Mouse (Mus musculus) neural tube, embryonic 11.5 days (tissue): ENCODE data around the gene Olfr56. TPM values are rescaled to one million over a fixed set of nuclear protein-coding genes. Genes with fewer than 3 reads are reported as not detected.
"Not testable (repeated sequence)": the region's sequence is repeated elsewhere in the genome, so short reads cannot be mapped to it uniquely, and the experiment has no call there.

Experiments used
- ATAC-seq: fragments of 200-750 bp; cut with Nextera tagmentation; 2 replicates; pipeline ENCODE4 v1.8.0; 2017; ENCODE audit warnings: moderate number of reproducible peaks, mild to moderate bottlenecking, moderate TSS enrichment, moderate library complexity; ENCODE audit not compliant: insufficient read depth, low FRiP score, low TSS enrichment
- DNase-seq: peaks from one replicate; pipeline ENCODE4 v3.0.0-alpha.2; 2015; ENCODE audit warnings: low spot score
- H3K27ac ChIP-seq: fragments of 300-500 bp; sonication (generic); 2 replicates; pipeline ENCODE4 v1.5.1; 2014; ENCODE audit warnings: low read depth, mild to moderate bottlenecking, low read length
- H3K27me3 ChIP-seq: fragments of 300-500 bp; sonication (generic); 2 replicates; pipeline ENCODE4 v1.6.1; 2014; ENCODE audit warnings: mild to moderate bottlenecking, low read length, mixed read lengths; ENCODE audit not compliant: control insufficient read depth, insufficient read depth
- H3K36me3 ChIP-seq: fragments of 300-500 bp; sonication (generic); 2 replicates; pipeline ENCODE4 v1.6.1; 2014; ENCODE audit warnings: mild to moderate bottlenecking, low read length, moderate library complexity, mixed read lengths; ENCODE audit not compliant: control insufficient read depth, insufficient read depth
- H3K4me1 ChIP-seq: fragments of 300-500 bp; sonication (generic); 2 replicates; pipeline ENCODE4 v1.6.1; 2014; ENCODE audit warnings: low read length, mixed read lengths; ENCODE audit not compliant: control insufficient read depth, insufficient read depth
- H3K4me2 ChIP-seq: fragments of 300-500 bp; sonication (generic); 2 replicates; pipeline ENCODE4 v1.6.1; 2014; ENCODE audit warnings: low read depth, mild to moderate bottlenecking, moderate library complexity
- H3K4me3 ChIP-seq: fragments of 300-500 bp; sonication (generic); 2 replicates; pipeline ENCODE4 v1.5.1; 2014; ENCODE audit warnings: low read depth, low read length
- H3K9ac ChIP-seq: fragments of 300-500 bp; sonication (generic); 2 replicates; pipeline ENCODE4 v1.6.1; 2014; ENCODE audit warnings: mild to moderate bottlenecking, low read length
- H3K9me3 ChIP-seq: fragments of 300-500 bp; sonication (generic); 2 replicates; pipeline ENCODE4 v1.6.1; 2016; ENCODE audit warnings: low read length; ENCODE audit not compliant: control insufficient read depth
- WGBS: fragments of 180-500 bp; shearing (Covaris S2); extraction: QIAGEN DNeasy Blood & Tissue Kit; methylation state at CpG from one replicate; pipeline ENCODE4 v1.1.7; 2014; 5-methylcytosine and 5-hydroxymethylcytosine counted together
- polyA plus RNA-seq: library from polyadenylated mRNA; unstranded; fragments of >200 nt; fragmentation: Nextera tagmentation; extraction: Ambion mirVana; gene quantifications from 2 replicates; pipeline ENCODE4 v1.2.1, GENCODE M21; 2014

The Olfr56 gene
- polyA plus RNA-seq, 1 experiment from 2014 or later: not detected

- not testable (repeated sequence) for H3K4me1 ChIP-seq, H3K9ac ChIP-seq, DNase-seq, H3K27ac ChIP-seq, H3K27me3 ChIP-seq, H3K36me3 ChIP-seq, H3K4me3 ChIP-seq, ATAC-seq, H3K9me3 ChIP-seq, H3K4me2 ChIP-seq
Measured at GRCm38 (mm10) chr11:49012074-49012473, 33.4 kb downstream of the Olfr56 start.

- not testable (repeated sequence) for H3K36me3 ChIP-seq, H3K9me3 ChIP-seq, H3K4me3 ChIP-seq, H3K4me1 ChIP-seq, H3K27ac ChIP-seq, H3K9ac ChIP-seq, ATAC-seq, H3K27me3 ChIP-seq, DNase-seq, H3K4me2 ChIP-seq
Measured at GRCm38 (mm10) chr11:49050064-49050463, 71.4 kb downstream of the Olfr56 start.

GRCm38 (mm10) chr11:49051093-49051891 is 72.6 kb downstream of the Olfr56 start, which contains the start of gene 9930111J21Rik2:
Gene 9930111J21Rik2, minus strand, starts transcription at chr11:49051242.
- WGBS: 100% methylated on average over 1 of the region's 6 CpGs
- not testable (repeated sequence) for H3K27ac ChIP-seq, H3K4me2 ChIP-seq, H3K4me1 ChIP-seq, ATAC-seq, H3K9ac ChIP-seq, DNase-seq, H3K36me3 ChIP-seq, H3K9me3 ChIP-seq, H3K27me3 ChIP-seq, H3K4me3 ChIP-seq

GRCm38 (mm10) chr11:49051894-49052293 is 73.2 kb downstream of the Olfr56 start:
- WGBS: no CpG with 5 or more reads among the region's 5 CpGs
- not testable (repeated sequence) for H3K9me3 ChIP-seq, H3K27ac ChIP-seq

GRCm38 (mm10) chr11:49060061-49060460 is 81.4 kb downstream of the Olfr56 start:
- not testable (repeated sequence) for H3K27me3 ChIP-seq, H3K9me3 ChIP-seq, H3K4me1 ChIP-seq, ATAC-seq, DNase-seq, H3K4me3 ChIP-seq, H3K9ac ChIP-seq, H3K36me3 ChIP-seq, H3K27ac ChIP-seq, H3K4me2 ChIP-seq
- WGBS: 92% methylated on average over 2 of the region's 3 CpGs

More at GRCm38 (mm10) chr11:49051894-49052293, 73.2 kb downstream of the Olfr56 start:
- not testable (repeated sequence) for H3K9ac ChIP-seq, DNase-seq, H3K36me3 ChIP-seq, H3K4me3 ChIP-seq, H3K4me1 ChIP-seq, ATAC-seq, H3K4me2 ChIP-seq, H3K27me3 ChIP-seq

- 74% methylated on average over 1 of the region's 2 CpGs for WGBS
- not testable (repeated sequence) for H3K4me2 ChIP-seq, H3K36me3 ChIP-seq, H3K4me3 ChIP-seq, H3K4me1 ChIP-seq, H3K27me3 ChIP-seq, ATAC-seq, H3K9me3 ChIP-seq, DNase-seq, H3K9ac ChIP-seq, H3K27ac ChIP-seq
Measured at GRCm38 (mm10) chr11:49061865-49062264, 83.2 kb downstream of the Olfr56 start.

GRCm38 (mm10) chr11:49063713-49064469 is 85.2 kb downstream of the Olfr56 start, which contains the start of gene Tgtp2:
Gene Tgtp2, minus strand, starts transcription at chr11:49064206.
- not testable (repeated sequence) for H3K9me3 ChIP-seq, H3K36me3 ChIP-seq, H3K4me2 ChIP-seq, DNase-seq, ATAC-seq, H3K27ac ChIP-seq, H3K4me1 ChIP-seq, H3K27me3 ChIP-seq, H3K4me3 ChIP-seq, H3K9ac ChIP-seq
- 87% methylated on average over 5 of the region's 5 CpGs for WGBS

GRCm38 (mm10) chr11:49068358-49068757 is 89.7 kb downstream of the Olfr56 start:
- 95% methylated on average over 1 of the region's 1 CpGs for WGBS
- Histone ChIP-seq H3K4me2 (no peak overlapping the region), H3K9ac (no peak overlapping the region), H3K4me3 (no peak overlapping the region), H3K4me1 (no peaks in the 10 kb centered on the region), H3K36me3 (no peaks in the 10 kb centered on the region), H3K27me3 (no peaks in the 10 kb centered on the region), H3K27ac (no peak overlapping the region), H3K9me3 (no peaks in the 10 kb centered on the region)
- DNase-seq (no peak), ATAC-seq (no peak)
